Mouse (Mus musculus): Measurements from ENCODE around the gene Pdzk1. TPM values are rescaled to one million over a fixed set of nuclear protein-coding genes. Genes with fewer than 3 reads are reported as not detected.

Pdzk1 gene
- polyA plus RNA-seq, 1 experiment from 2014 or later = 45.2 TPM

DNA sequence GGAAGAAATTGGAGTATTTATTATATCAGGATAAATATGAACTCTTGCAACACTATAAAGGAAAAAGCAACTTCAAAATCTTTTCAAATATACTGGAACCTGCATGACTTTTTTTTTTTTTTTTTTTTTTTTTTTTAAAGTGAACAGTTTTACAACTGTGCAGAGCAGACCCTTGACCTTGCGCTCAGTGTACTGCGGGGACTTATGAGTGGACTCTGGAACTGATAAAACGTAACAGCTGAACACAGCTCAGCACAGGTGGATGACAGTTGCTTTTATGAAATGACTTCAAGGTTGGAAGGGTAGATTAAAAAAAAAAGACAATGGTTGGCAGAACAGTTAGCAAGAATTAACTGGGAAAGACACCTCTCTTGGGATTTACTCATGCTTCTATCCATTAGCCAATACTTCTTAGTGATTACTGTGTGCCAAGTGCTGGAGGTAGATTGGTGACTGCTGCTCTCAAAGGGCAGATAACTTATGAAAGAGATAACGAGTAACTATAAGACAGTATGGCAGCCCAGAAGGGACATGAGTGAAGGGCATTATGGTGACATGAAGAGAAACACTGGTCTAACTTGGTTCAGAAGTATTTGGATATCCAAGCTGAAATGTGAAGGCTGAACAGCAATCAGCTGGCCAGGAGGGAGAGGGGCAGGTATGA lies 73.4 kb downstream of the Pdzk1 start:
- Histone ChIP-seq H3K4me3 (ENCODE audit: low read length) (no peak overlapping the region), H3K4me2 (ENCODE audit: low read depth, low read length) (peak overlapping the region; percentile 37; the same call in 1 of the 2 replicates), H3K9me3 (ENCODE audit: control insufficient read depth, low read length) (no peaks in the 10 kb centered on the region), H3K9ac (ENCODE audit: low read depth, low read length) (no peak overlapping the region), H3K4me1 (ENCODE audit: control insufficient read depth, insufficient read depth, low read length) (peaks cover 10% of the 10 kb centered on the region), H3K27ac (ENCODE audit: low read length) (peak overlapping the region; percentile 69), H3K36me3 (ENCODE audit: control insufficient read depth, insufficient read depth, low read length) (0 out of 2 replicates have a peak, but pooled peaks cover 2% of the 10 kb centered on the region), H3K27me3 (replicated peaks; ENCODE audit: control insufficient read depth, insufficient read depth, low read length) (no peaks in the 10 kb centered on the region)
- 62% methylated on average over 4 of the region's 4 CpGs for WGBS
- peak; percentile 89 for ATAC-seq

- H3K4me1 ChIP-seq (ENCODE audit: control insufficient read depth, insufficient read depth, low read length) = peaks cover 10% of the 10 kb centered on the region
- no peaks in the 10 kb centered on the region for H3K9me3 ChIP-seq (ENCODE audit: control insufficient read depth, low read length)
- peak within 1 kb of the TSS; percentile 53 for H3K4me2 ChIP-seq (ENCODE audit: low read depth, low read length)
- H3K36me3 ChIP-seq (ENCODE audit: control insufficient read depth, insufficient read depth, low read length) = no peaks in the 10 kb centered on the region
- peak within 1 kb of the TSS; percentile 3; the same call in 1 of the 2 replicates for H3K27ac ChIP-seq (ENCODE audit: low read length)
- no peak for ATAC-seq
- peak within 1 kb of the TSS; percentile 78 for H3K4me3 ChIP-seq (ENCODE audit: low read length)
- no peaks in the 10 kb centered on the region for H3K27me3 ChIP-seq (replicated peaks; ENCODE audit: control insufficient read depth, insufficient read depth, low read length)
- peak within 1 kb of the TSS; percentile 88 for H3K9ac ChIP-seq (ENCODE audit: low read depth, low read length)
- WGBS = 11% methylated on average over 14 of the region's 14 CpGs
Measured at GRCm38 (mm10) chr3:96904393-96904792, 75.3 kb downstream of the Pdzk1 start, which contains the start of gene Gja5. Gja5 (plus strand) TSS chr3:96904693.

- Histone ChIP-seq H3K9ac (ENCODE audit: low read depth, low read length) (peak within 1 kb of the TSS; percentile 88), H3K9me3 (ENCODE audit: control insufficient read depth, low read length) (no peaks in the 10 kb centered on the region), H3K27ac (ENCODE audit: low read length) (peak within 1 kb of the TSS; percentile 3; the same call in 1 of the 2 replicates), H3K4me2 (ENCODE audit: low read depth, low read length) (peak within 1 kb of the TSS; percentile 53), H3K4me1 (ENCODE audit: control insufficient read depth, insufficient read depth, low read length) (peaks cover 10% of the 10 kb centered on the region), H3K27me3 (replicated peaks; ENCODE audit: control insufficient read depth, insufficient read depth, low read length) (no peaks in the 10 kb centered on the region), H3K36me3 (ENCODE audit: control insufficient read depth, insufficient read depth, low read length) (no peaks in the 10 kb centered on the region), H3K4me3 (ENCODE audit: low read length) (peak within 1 kb of the TSS; percentile 78)
- WGBS = under 1% methylated on average over 40 of the region's 40 CpGs
- peak; percentile 93 for ATAC-seq
Measured at GRCm38 (mm10) chr3:96904851-96905541, 75.9 kb downstream of the Pdzk1 start, which contains the start of gene Gpr89. Gpr89 (minus strand) TSS chr3:96905346.

- Histone ChIP-seq H3K27me3 (replicated peaks; ENCODE audit: control insufficient read depth, insufficient read depth, low read length) (no peaks in the 10 kb centered on the region), H3K27ac (ENCODE audit: low read length) (no peak overlapping the region), H3K4me2 (ENCODE audit: low read depth, low read length) (peak overlapping the region; percentile 53), H3K4me1 (ENCODE audit: control insufficient read depth, insufficient read depth, low read length) (peaks cover 10% of the 10 kb centered on the region), H3K9me3 (ENCODE audit: control insufficient read depth, low read length) (no peaks in the 10 kb centered on the region), H3K36me3 (ENCODE audit: control insufficient read depth, insufficient read depth, low read length) (no peaks in the 10 kb centered on the region), H3K4me3 (ENCODE audit: low read length) (peak overlapping the region; percentile 78), H3K9ac (ENCODE audit: low read depth, low read length) (peak overlapping the region; percentile 88)
- ATAC-seq = no peak
- WGBS = 41% methylated on average over 9 of the region's 9 CpGs
Measured at GRCm38 (mm10) chr3:96905592-96905991, 76.5 kb downstream of the Pdzk1 start.

Other genes starting within 250 kb of the Pdzk1 start
- gene Polr3gl, start 235.1 kb upstream of the Pdzk1 start, polyA plus RNA-seq (2015; fragmentation: Nextera tagmentation; extraction: Ambion mirVana) = 23.1 and 24.4 TPM in 2 replicates
- gene Ankrd34a, start 232.6 kb upstream of the Pdzk1 start, polyA plus RNA-seq (2015; fragmentation: Nextera tagmentation; extraction: Ambion mirVana) = 2.0 and 2.1 TPM in 2 replicates
- 4.8 TPM in 2 replicates for gene Lix1l, start 228.1 kb upstream of the Pdzk1 start, polyA plus RNA-seq (2015; fragmentation: Nextera tagmentation; extraction: Ambion mirVana)
- 100 and 103 TPM in 2 replicates for gene Rbm8a, start 199.4 kb upstream of the Pdzk1 start, polyA plus RNA-seq (2015; fragmentation: Nextera tagmentation; extraction: Ambion mirVana)
- gene Pex11b, start 193.9 kb upstream of the Pdzk1 start, polyA plus RNA-seq (2015; fragmentation: Nextera tagmentation; extraction: Ambion mirVana) = 43.7 and 44.4 TPM in 2 replicates
- gene Gm42957, start 193.8 kb upstream of the Pdzk1 start, polyA plus RNA-seq (2015; fragmentation: Nextera tagmentation; extraction: Ambion mirVana) = 0.11 TPM in 1 of 2 replicates, not detected in the other
- 0.48 and 0.49 TPM in 2 replicates for gene Itga10, start 183.7 kb upstream of the Pdzk1 start, polyA plus RNA-seq (2015; fragmentation: Nextera tagmentation; extraction: Ambion mirVana)
- gene Ankrd35, start 159.2 kb upstream of the Pdzk1 start, polyA plus RNA-seq (2015; fragmentation: Nextera tagmentation; extraction: Ambion mirVana) = 0.28 and 0.39 TPM in 2 replicates
- gene Pias3, start 132.9 kb upstream of the Pdzk1 start, polyA plus RNA-seq (2015; fragmentation: Nextera tagmentation; extraction: Ambion mirVana) = 35.7 and 36.6 TPM in 2 replicates
- gene Nudt17, start 120.7 kb upstream of the Pdzk1 start, polyA plus RNA-seq (2015; fragmentation: Nextera tagmentation; extraction: Ambion mirVana) = 5.6 and 6.2 TPM in 2 replicates
- gene Polr3c, start 101.7 kb upstream of the Pdzk1 start, polyA plus RNA-seq (2015; fragmentation: Nextera tagmentation; extraction: Ambion mirVana) = 37.7 and 41.0 TPM in 2 replicates
- gene Rnf115, start 101.6 kb upstream of the Pdzk1 start, polyA plus RNA-seq (2015; fragmentation: Nextera tagmentation; extraction: Ambion mirVana) = 43.6 and 47.3 TPM in 2 replicates
- 1.4 and 1.6 TPM in 2 replicates for gene Cd160, start 67 bp downstream of the Pdzk1 start, polyA plus RNA-seq (2015; fragmentation: Nextera tagmentation; extraction: Ambion mirVana)
- 12.5 and 13.6 TPM in 2 replicates for gene Gja5, start 75.4 kb downstream of the Pdzk1 start, polyA plus RNA-seq (2015; fragmentation: Nextera tagmentation; extraction: Ambion mirVana)
- 93.4 and 103 TPM in 2 replicates for gene Gpr89, start 76.1 kb downstream of the Pdzk1 start, polyA plus RNA-seq (2015; fragmentation: Nextera tagmentation; extraction: Ambion mirVana)
- gene Gja8, start 96.7 kb downstream of the Pdzk1 start, polyA plus RNA-seq (2015; fragmentation: Nextera tagmentation; extraction: Ambion mirVana) = 0.04 TPM in 1 of 2 replicates, not detected in the other